Mouse (Mus musculus) forebrain, embryonic 12.5 days (tissue): ENCODE results near the gene Tex48. TPM values are rescaled to one million over a fixed set of nuclear protein-coding genes. Genes with fewer than 3 reads are reported as not detected.

ENCODE experiments used
- ATAC-seq: fragments of 200-750 bp; cut with Nextera tagmentation; 2 replicates; pipeline ENCODE4 v1.8.0; 2017; ENCODE audit warnings: moderate TSS enrichment; ENCODE audit not compliant: low FRiP score
- H3K27ac ChIP-seq: fragments of 300-500 bp; sonication (generic); 2 replicates; pipeline ENCODE4 v1.5.1; 2016; ENCODE audit warnings: mild to moderate bottlenecking
- H3K27me3 ChIP-seq: fragments of 300-500 bp; sonication (generic); 2 replicates; pipeline ENCODE4 v1.6.1; 2016; ENCODE audit warnings: mild to moderate bottlenecking
- H3K36me3 ChIP-seq: fragments of 300-500 bp; sonication (generic); replicated peaks from 2 replicates; pipeline ENCODE4 v1.6.1; 2016; ENCODE audit warnings: mild to moderate bottlenecking
- H3K4me1 ChIP-seq: fragments of 300-500 bp; sonication (generic); 2 replicates; pipeline ENCODE4 v1.6.1; 2016
- H3K4me2 ChIP-seq: fragments of 300-500 bp; sonication (generic); 2 replicates; pipeline ENCODE4 v1.6.1; 2016; ENCODE audit warnings: mild to moderate bottlenecking, moderate library complexity
- H3K4me3 ChIP-seq: fragments of 300-500 bp; sonication (generic); replicated peaks from 2 replicates; pipeline ENCODE4 v1.5.1; 2016; ENCODE audit warnings: mild to moderate bottlenecking
- H3K9ac ChIP-seq: fragments of 300-500 bp; sonication (generic); 2 replicates; pipeline ENCODE4 v1.6.1; 2016; ENCODE audit warnings: mild to moderate bottlenecking
- H3K9me3 ChIP-seq: fragments of 300-500 bp; sonication (generic); 2 replicates; pipeline ENCODE4 v1.6.1; 2016
- WGBS: fragments of 180-500 bp; shearing (Covaris S2); methylation state at CpG from one replicate; pipeline ENCODE4 v1.1.7; 2016; 5-methylcytosine and 5-hydroxymethylcytosine counted together
- polyA plus RNA-seq: library from polyadenylated mRNA; unstranded; fragments of >200 nt; fragmentation: Nextera tagmentation; extraction: Ambion mirVana; gene quantifications from 2 replicates; pipeline ENCODE4 v1.2.1, GENCODE M21; 2016

Tex48 gene
- polyA plus RNA-seq, 1 experiment from 2014 or later, result not detected

- Histone ChIP-seq H3K4me2 (no peak overlapping the region), H3K9me3 (no peaks in the 10 kb centered on the region)
Measured at GRCm38 (mm10) chr4:63627111-63627510, 4.9 kb upstream of the Tex48 start.

GRCm38 (mm10) chr4:63625563-63626080, 3.4 kb upstream of the Tex48 start:
- Histone ChIP-seq H3K9me3 (no peaks in the 10 kb centered on the region), H3K4me2 (no peak overlapping the region), H3K36me3 (no peaks in the 10 kb centered on the region), H3K4me1 (no peaks in the 10 kb centered on the region), H3K4me3 (no peak overlapping the region), H3K27me3 (no peaks in the 10 kb centered on the region), H3K27ac (no peak overlapping the region), H3K9ac (no peak overlapping the region)
- WGBS, result 86% methylated on average over 3 of the region's 3 CpGs
- no peak for ATAC-seq

More at GRCm38 (mm10) chr4:63627111-63627510, 4.9 kb upstream of the Tex48 start:
- 89% methylated on average over 8 of the region's 8 CpGs for WGBS
- no peak overlapping the region for H3K9ac ChIP-seq
- no peak overlapping the region for H3K4me3 ChIP-seq
- H3K4me1 ChIP-seq, result no peaks in the 10 kb centered on the region
- H3K27me3 ChIP-seq, result no peaks in the 10 kb centered on the region
- no peak for ATAC-seq
- no peak overlapping the region for H3K27ac ChIP-seq
- no peaks in the 10 kb centered on the region for H3K36me3 ChIP-seq

- H3K27me3 ChIP-seq, result no peaks in the 10 kb centered on the region
- H3K9ac ChIP-seq, result no peak overlapping the region
- no peaks in the 10 kb centered on the region for H3K36me3 ChIP-seq
- 88% methylated on average over 2 of the region's 2 CpGs for WGBS
- H3K4me3 ChIP-seq, result no peak overlapping the region
- no peak for ATAC-seq
- no peaks in the 10 kb centered on the region for H3K4me1 ChIP-seq
- no peak overlapping the region for H3K27ac ChIP-seq
- H3K4me2 ChIP-seq, result no peak overlapping the region
- H3K9me3 ChIP-seq, result no peaks in the 10 kb centered on the region
Measured at GRCm38 (mm10) chr4:63621861-63622260, 367 bp downstream of the Tex48 start.

GRCm38 (mm10) chr4:63608391-63608790, 13.8 kb downstream of the Tex48 start:
- H3K4me2 ChIP-seq, result no peak overlapping the region
- H3K4me1 ChIP-seq, result no peaks in the 10 kb centered on the region
- no peak overlapping the region for H3K4me3 ChIP-seq
- no peak for ATAC-seq
- no peak overlapping the region for H3K9ac ChIP-seq
- H3K27ac ChIP-seq, result no peak overlapping the region
- H3K36me3 ChIP-seq, result no peaks in the 10 kb centered on the region
- H3K9me3 ChIP-seq, result no peaks in the 10 kb centered on the region
- no peaks in the 10 kb centered on the region for H3K27me3 ChIP-seq
- WGBS, result 83% methylated on average over 7 of the region's 7 CpGs

- 92% methylated on average over 1 of the region's 1 CpGs for WGBS
- Histone ChIP-seq H3K4me1 (no peaks in the 10 kb centered on the region), H3K4me2 (no peak overlapping the region), H3K36me3 (no peaks in the 10 kb centered on the region), H3K9me3 (no peaks in the 10 kb centered on the region), H3K4me3 (no peak overlapping the region), H3K9ac (no peak overlapping the region), H3K27ac (no peak overlapping the region), H3K27me3 (no peaks in the 10 kb centered on the region)
- no peak for ATAC-seq
Measured at GRCm38 (mm10) chr4:63605968-63606367, 16.3 kb downstream of the Tex48 start.

- WGBS, result 93% methylated on average over 3 of the region's 3 CpGs
- no peak for ATAC-seq
Measured at GRCm38 (mm10) chr4:63605545-63605944, 16.7 kb downstream of the Tex48 start.

GRCm38 (mm10) chr4:63604945-63605344, 17.3 kb downstream of the Tex48 start, which contains the start of gene Gm11213:
Gene Gm11213, minus strand, starts transcription at chr4:63605261.
- 71% methylated on average over 3 of the region's 3 CpGs for WGBS
- no peak for ATAC-seq
- Histone ChIP-seq H3K4me3 (no peak within 1 kb of the TSS), H3K9me3 (no peaks in the 10 kb centered on the region), H3K27me3 (no peaks in the 10 kb centered on the region), H3K27ac (no peak within 1 kb of the TSS), H3K9ac (no peak within 1 kb of the TSS), H3K36me3 (no peaks in the 10 kb centered on the region), H3K4me2 (no peak within 1 kb of the TSS), H3K4me1 (no peaks in the 10 kb centered on the region)

More at GRCm38 (mm10) chr4:63605545-63605944, 16.7 kb downstream of the Tex48 start:
- H3K4me2 ChIP-seq, result no peak overlapping the region
- no peaks in the 10 kb centered on the region for H3K36me3 ChIP-seq
- no peaks in the 10 kb centered on the region for H3K9me3 ChIP-seq
- no peak overlapping the region for H3K9ac ChIP-seq
- no peaks in the 10 kb centered on the region for H3K4me1 ChIP-seq
- H3K27me3 ChIP-seq, result no peaks in the 10 kb centered on the region
- H3K27ac ChIP-seq, result no peak overlapping the region
- H3K4me3 ChIP-seq, result no peak overlapping the region

GRCm38 (mm10) chr4:63601263-63601662, 21.0 kb downstream of the Tex48 start:
- H3K4me1 ChIP-seq, result no peaks in the 10 kb centered on the region
- no peak for ATAC-seq
- H3K36me3 ChIP-seq, result no peaks in the 10 kb centered on the region
- H3K9ac ChIP-seq, result no peak overlapping the region
- H3K4me2 ChIP-seq, result no peak overlapping the region
- H3K9me3 ChIP-seq, result no peaks in the 10 kb centered on the region
- H3K27ac ChIP-seq, result no peak overlapping the region
- H3K27me3 ChIP-seq, result no peaks in the 10 kb centered on the region
- no peak overlapping the region for H3K4me3 ChIP-seq

GRCm38 (mm10) chr4:63600786-63601185, 21.4 kb downstream of the Tex48 start:
- Histone ChIP-seq H3K27ac (no peak overlapping the region), H3K27me3 (no peaks in the 10 kb centered on the region), H3K9me3 (no peaks in the 10 kb centered on the region), H3K36me3 (no peaks in the 10 kb centered on the region), H3K4me1 (no peaks in the 10 kb centered on the region), H3K4me2 (no peak overlapping the region), H3K4me3 (no peak overlapping the region), H3K9ac (no peak overlapping the region)
- 83% methylated on average over 6 of the region's 6 CpGs for WGBS
- ATAC-seq, result no peak

- Histone ChIP-seq H3K4me2 (no peak overlapping the region), H3K27me3 (no peaks in the 10 kb centered on the region), H3K4me3 (no peak overlapping the region), H3K9me3 (no peaks in the 10 kb centered on the region), H3K9ac (no peak overlapping the region), H3K4me1 (peaks cover 4% of the 10 kb centered on the region; the same call in 1 of the 2 replicates), H3K36me3 (no peaks in the 10 kb centered on the region), H3K27ac (no peak overlapping the region)
- WGBS, result 97% methylated on average over 4 of the region's 4 CpGs
- no peak for ATAC-seq
Measured at GRCm38 (mm10) chr4:63596010-63596409, 26.2 kb downstream of the Tex48 start.

- no peak overlapping the region for H3K4me3 ChIP-seq
- no peaks in the 10 kb centered on the region for H3K9me3 ChIP-seq
- peaks cover 4% of the 10 kb centered on the region; the same call in 1 of the 2 replicates for H3K4me1 ChIP-seq
- no peaks in the 10 kb centered on the region for H3K36me3 ChIP-seq
- no peaks in the 10 kb centered on the region for H3K27me3 ChIP-seq
- ATAC-seq, result no peak
- no peak overlapping the region for H3K9ac ChIP-seq
- H3K27ac ChIP-seq, result no peak overlapping the region
- H3K4me2 ChIP-seq, result no peak overlapping the region
- WGBS, result 75% methylated on average over 10 of the region's 10 CpGs
Measured at GRCm38 (mm10) chr4:63595259-63595658, 27.0 kb downstream of the Tex48 start.

GRCm38 (mm10) chr4:63594459-63595110, 27.6 kb downstream of the Tex48 start:
- 81% methylated on average over 5 of the region's 5 CpGs for WGBS
- H3K9ac ChIP-seq, result no peak overlapping the region
- no peaks in the 10 kb centered on the region for H3K27me3 ChIP-seq
- no peak for ATAC-seq
- no peak overlapping the region for H3K27ac ChIP-seq
- H3K4me2 ChIP-seq, result no peak overlapping the region
- H3K4me3 ChIP-seq, result no peak overlapping the region
- H3K9me3 ChIP-seq, result no peaks in the 10 kb centered on the region
- no peaks in the 10 kb centered on the region for H3K36me3 ChIP-seq
- H3K4me1 ChIP-seq, result peaks cover 4% of the 10 kb centered on the region; the same call in 1 of the 2 replicates

- Histone ChIP-seq H3K27ac (no peak overlapping the region), H3K4me2 (no peak overlapping the region), H3K4me3 (no peak overlapping the region), H3K9me3 (no peaks in the 10 kb centered on the region), H3K9ac (no peak overlapping the region), H3K4me1 (peaks cover 4% of the 10 kb centered on the region; the same call in 1 of the 2 replicates), H3K36me3 (no peaks in the 10 kb centered on the region), H3K27me3 (no peaks in the 10 kb centered on the region)
- 90% methylated on average over 4 of the region's 4 CpGs for WGBS
- ATAC-seq, result no peak
Measured at GRCm38 (mm10) chr4:63590538-63590937, 31.7 kb downstream of the Tex48 start.
